Mouse (Mus musculus): ENCODE measurements around the gene Shox2. TPM values are rescaled to one million over a fixed set of nuclear protein-coding genes. Genes with fewer than 3 reads are reported as not detected.

The Shox2 gene
- polyA plus RNA-seq, 1 experiment from 2014 or later, result 13.2 TPM

GRCm38 (mm10) chr3:66977811-66978456, 3.6 kb downstream of the Shox2 start:
- no peak for ATAC-seq (ENCODE audit: low FRiP score)
- H3K4me2 ChIP-seq, result no peak overlapping the region
- no peak overlapping the region for H3K4me3 ChIP-seq (replicated peaks)
- peaks cover 77% of the 10 kb centered on the region for H3K27me3 ChIP-seq (replicated peaks)
- no peak overlapping the region for H3K27ac ChIP-seq (replicated peaks)
- H3K4me1 ChIP-seq, result peaks cover 33% of the 10 kb centered on the region
- WGBS, result under 1% methylated on average over 25 of the region's 25 CpGs
- no peaks in the 10 kb centered on the region for H3K9me3 ChIP-seq (replicated peaks)
- H3K36me3 ChIP-seq, result no peaks in the 10 kb centered on the region
- no peak overlapping the region for H3K9ac ChIP-seq (replicated peaks)

- no peak for ATAC-seq (ENCODE audit: low FRiP score)
- H3K9ac ChIP-seq (replicated peaks), result no peak overlapping the region
- H3K4me3 ChIP-seq (replicated peaks), result no peak overlapping the region
- H3K36me3 ChIP-seq, result no peaks in the 10 kb centered on the region
- H3K4me2 ChIP-seq, result no peak overlapping the region
- WGBS, result 4% methylated on average over 13 of the region's 13 CpGs
- peaks cover 27% of the 10 kb centered on the region for H3K4me1 ChIP-seq
- H3K27me3 ChIP-seq (replicated peaks), result peaks cover 73% of the 10 kb centered on the region
- no peaks in the 10 kb centered on the region for H3K9me3 ChIP-seq (replicated peaks)
- H3K27ac ChIP-seq (replicated peaks), result no peak overlapping the region
Observed at GRCm38 (mm10) chr3:66976889-66977615, 4.5 kb downstream of the Shox2 start.

GRCm38 (mm10) chr3:66974501-66974900, 7.1 kb downstream of the Shox2 start:
- WGBS, result 8% methylated on average over 3 of the region's 3 CpGs
- no peak for ATAC-seq (ENCODE audit: low FRiP score)
- Histone ChIP-seq H3K4me2 (no peak overlapping the region), H3K9ac (replicated peaks) (no peak overlapping the region), H3K36me3 (no peaks in the 10 kb centered on the region), H3K9me3 (replicated peaks) (no peaks in the 10 kb centered on the region), H3K4me1 (peaks cover 22% of the 10 kb centered on the region), H3K27ac (replicated peaks) (no peak overlapping the region), H3K4me3 (replicated peaks) (no peak overlapping the region), H3K27me3 (replicated peaks) (peaks cover 79% of the 10 kb centered on the region)

GRCm38 (mm10) chr3:66973391-66973943, 8.1 kb downstream of the Shox2 start:
- Histone ChIP-seq H3K27me3 (replicated peaks) (peaks cover 72% of the 10 kb centered on the region), H3K27ac (replicated peaks) (no peak overlapping the region), H3K4me2 (peak overlapping the region; percentile 72), H3K36me3 (no peaks in the 10 kb centered on the region), H3K9me3 (replicated peaks) (no peaks in the 10 kb centered on the region), H3K4me3 (replicated peaks) (peak overlapping the region; percentile 46), H3K4me1 (peaks cover 17% of the 10 kb centered on the region), H3K9ac (replicated peaks) (peak overlapping the region; percentile 35)
- peak; percentile 73 for ATAC-seq (ENCODE audit: low FRiP score)
- WGBS, result under 1% methylated on average over 59 of the region's 59 CpGs

GRCm38 (mm10) chr3:66972191-66972950, 9.2 kb downstream of the Shox2 start:
- H3K27ac ChIP-seq (replicated peaks), result no peak overlapping the region
- peaks cover 17% of the 10 kb centered on the region for H3K4me1 ChIP-seq
- H3K9ac ChIP-seq (replicated peaks), result no peak overlapping the region
- no peak for ATAC-seq (ENCODE audit: low FRiP score)
- H3K4me3 ChIP-seq (replicated peaks), result no peak overlapping the region
- H3K4me2 ChIP-seq, result no peak overlapping the region
- 3% methylated on average over 16 of the region's 16 CpGs for WGBS
- H3K36me3 ChIP-seq, result no peaks in the 10 kb centered on the region
- peaks cover 71% of the 10 kb centered on the region for H3K27me3 ChIP-seq (replicated peaks)
- H3K9me3 ChIP-seq (replicated peaks), result no peaks in the 10 kb centered on the region

- H3K27ac ChIP-seq (replicated peaks), result no peak overlapping the region
- 1% methylated on average over 29 of the region's 29 CpGs for WGBS
- peaks cover 17% of the 10 kb centered on the region for H3K4me1 ChIP-seq
- peaks cover 66% of the 10 kb centered on the region for H3K27me3 ChIP-seq (replicated peaks)
- no peaks in the 10 kb centered on the region for H3K9me3 ChIP-seq (replicated peaks)
- H3K9ac ChIP-seq (replicated peaks), result no peak overlapping the region
- peak overlapping the region; percentile 16; the same call in 1 of the 2 replicates for H3K4me2 ChIP-seq
- no peak; the same call in 1 of the 2 replicates for ATAC-seq (ENCODE audit: low FRiP score)
- no peaks in the 10 kb centered on the region for H3K36me3 ChIP-seq
- H3K4me3 ChIP-seq (replicated peaks), result no peak overlapping the region
Observed at GRCm38 (mm10) chr3:66970661-66971331, 10.8 kb downstream of the Shox2 start.

- no peak overlapping the region for H3K9ac ChIP-seq (replicated peaks)
- no peaks in the 10 kb centered on the region for H3K36me3 ChIP-seq
- no peak for ATAC-seq (ENCODE audit: low FRiP score)
- H3K9me3 ChIP-seq (replicated peaks), result no peaks in the 10 kb centered on the region
- H3K4me3 ChIP-seq (replicated peaks), result no peak overlapping the region
- H3K4me1 ChIP-seq, result peaks cover 17% of the 10 kb centered on the region
- H3K27me3 ChIP-seq (replicated peaks), result peaks cover 69% of the 10 kb centered on the region
- H3K27ac ChIP-seq (replicated peaks), result no peak overlapping the region
- no peak overlapping the region for H3K4me2 ChIP-seq
- under 1% methylated on average over 10 of the region's 10 CpGs for WGBS
Observed at GRCm38 (mm10) chr3:66970261-66970660, 11.3 kb downstream of the Shox2 start.

- 75% methylated on average over 4 of the region's 4 CpGs for WGBS
- no peak for ATAC-seq (ENCODE audit: low FRiP score)
- Histone ChIP-seq H3K27me3 (replicated peaks) (peaks cover 50% of the 10 kb centered on the region), H3K9me3 (replicated peaks) (no peaks in the 10 kb centered on the region), H3K9ac (replicated peaks) (no peak overlapping the region), H3K4me1 (peaks cover 9% of the 10 kb centered on the region), H3K27ac (replicated peaks) (no peak overlapping the region), H3K4me3 (replicated peaks) (no peak overlapping the region), H3K4me2 (no peak overlapping the region), H3K36me3 (no peaks in the 10 kb centered on the region)
Observed at GRCm38 (mm10) chr3:66967508-66967907, 14.1 kb downstream of the Shox2 start.

- H3K4me2 ChIP-seq, result no peak overlapping the region
- H3K36me3 ChIP-seq, result no peaks in the 10 kb centered on the region
- no peaks in the 10 kb centered on the region for H3K4me1 ChIP-seq
- no peak overlapping the region for H3K27ac ChIP-seq (replicated peaks)
- ATAC-seq (ENCODE audit: low FRiP score), result no peak
- no peak overlapping the region for H3K9ac ChIP-seq (replicated peaks)
- peaks cover 28% of the 10 kb centered on the region for H3K27me3 ChIP-seq (replicated peaks)
- no peaks in the 10 kb centered on the region for H3K9me3 ChIP-seq (replicated peaks)
- WGBS, result 60% methylated on average over 3 of the region's 3 CpGs
- no peak overlapping the region for H3K4me3 ChIP-seq (replicated peaks)
Observed at GRCm38 (mm10) chr3:66964884-66965283, 16.7 kb downstream of the Shox2 start.

GRCm38 (mm10) chr3:66959972-66960371, 21.6 kb downstream of the Shox2 start:
- H3K27ac ChIP-seq (replicated peaks), result no peak overlapping the region
- WGBS, result 68% methylated on average over 5 of the region's 5 CpGs
- no peak overlapping the region for H3K9ac ChIP-seq (replicated peaks)
- H3K4me2 ChIP-seq, result no peak overlapping the region
- H3K4me3 ChIP-seq (replicated peaks), result no peak overlapping the region
- 0 out of 2 replicates have a peak, but pooled peaks cover 1% of the 10 kb centered on the region for H3K27me3 ChIP-seq (replicated peaks)
- H3K36me3 ChIP-seq, result no peaks in the 10 kb centered on the region
- H3K4me1 ChIP-seq, result no peaks in the 10 kb centered on the region
- no peak for ATAC-seq (ENCODE audit: low FRiP score)
- H3K9me3 ChIP-seq (replicated peaks), result no peaks in the 10 kb centered on the region

- ATAC-seq (ENCODE audit: low FRiP score), result no peak
- Histone ChIP-seq H3K4me3 (replicated peaks) (no peak overlapping the region), H3K4me1 (no peaks in the 10 kb centered on the region), H3K4me2 (no peak overlapping the region), H3K9me3 (replicated peaks) (no peaks in the 10 kb centered on the region), H3K27me3 (replicated peaks) (no peaks in the 10 kb centered on the region), H3K36me3 (no peaks in the 10 kb centered on the region), H3K9ac (replicated peaks) (no peak overlapping the region), H3K27ac (replicated peaks) (no peak overlapping the region)
- 52% methylated on average over 2 of the region's 2 CpGs for WGBS
Observed at GRCm38 (mm10) chr3:66955126-66955525, 26.4 kb downstream of the Shox2 start.

All from neural tube, embryonic 15.5 days (tissue).